Comparison of ENCODE assay signal across 14 mouse cellular contexts in genomic region chr11:98935123-98935522, GRCm38 (mm10). TPM values are rescaled to one million over a fixed set of nuclear protein-coding genes. Genes with fewer than 3 reads are reported as not detected.
DNase-seq lines count a peak whose midpoint lies in the region; ATAC-seq and TF ChIP-seq lines count a peak whose summit lies in the region.
"Had no signal": no experiment of that assay in that cellular context is flagged by ENCODE, and none has a peak within 500 bp of the region (broad histone marks: within the 10 kb centered on the region; RNA-seq: fewer than 3 reads in every experiment).

No protein-coding gene starts in this region.

- H3K27me3 ChIP-seq in heart, postnatal 0 days (ENCODE audit: control insufficient read depth, insufficient read depth, low read length), result no peaks in the 10 kb centered on the region
- no peaks in the 10 kb centered on the region for H3K27me3 ChIP-seq in embryonic facial prominence, embryonic 15.5 days
- no peaks in the 10 kb centered on the region for H3K27me3 ChIP-seq in limb, embryonic 13.5 days

- 92% methylated on average over 3 of the region's 3 CpGs for WGBS in heart, postnatal 0 days
- WGBS in embryonic facial prominence, embryonic 15.5 days, result 83% methylated on average over 3 of the region's 3 CpGs
- 90% methylated on average over 3 of the region's 3 CpGs for WGBS in limb, embryonic 13.5 days

- peak overlapping the region; percentile 93; the same call in 1 of the 2 replicates for H3K27ac ChIP-seq in heart, postnatal 0 days (ENCODE audit: low read depth)
- peak overlapping the region; percentile 96 for H3K27ac ChIP-seq in embryonic facial prominence, embryonic 15.5 days (replicated peaks)
- peak overlapping the region; percentile 96 for H3K27ac ChIP-seq in limb, embryonic 13.5 days
- H3K27ac ChIP-seq: forebrain, embryonic 12.5 days; hindbrain, embryonic 13.5 days had no signal

- DNase-seq in heart, postnatal 0 days (ENCODE audit: low spot score), result no peak
- no peak for DNase-seq in heart, adult 8-10 months (ENCODE audit: low spot score)
- peak; percentile 91 for DNase-seq in kidney, adult 8-10 months
- no peak for DNase-seq in layer of hippocampus, postnatal 10 days (ENCODE audit: low spot score in 2 of 2)
- DNase-seq: gastrocnemius, postnatal 25 days; layer of hippocampus, adult 9-11 months had no signal

- H3K9me3 ChIP-seq in heart, postnatal 0 days (replicated peaks; ENCODE audit: control insufficient read depth, low read length), result no peaks in the 10 kb centered on the region
- no peaks in the 10 kb centered on the region for H3K9me3 ChIP-seq in embryonic facial prominence, embryonic 15.5 days (replicated peaks)
- H3K9me3 ChIP-seq in limb, embryonic 13.5 days, result no peaks in the 10 kb centered on the region
- H3K9me3 ChIP-seq: forebrain, embryonic 12.5 days; hindbrain, embryonic 13.5 days had no signal

- peaks cover 76% of the 10 kb centered on the region for H3K4me1 ChIP-seq in heart, postnatal 0 days (ENCODE audit: control insufficient read depth, insufficient read depth)
- H3K4me1 ChIP-seq in embryonic facial prominence, embryonic 15.5 days, result peaks cover 86% of the 10 kb centered on the region
- H3K4me1 ChIP-seq in limb, embryonic 13.5 days, result peaks cover 87% of the 10 kb centered on the region

- H3K4me2 ChIP-seq in heart, postnatal 0 days (ENCODE audit: low read depth, low read length), result no peak overlapping the region
- H3K4me2 ChIP-seq in embryonic facial prominence, embryonic 15.5 days (replicated peaks), result no peak overlapping the region
- peak overlapping the region; percentile 95 for H3K4me2 ChIP-seq in limb, embryonic 13.5 days (replicated peaks)

- no peak for TF ChIP-seq EP300 in heart, postnatal 0 days (IDR thresholded peaks at IDR 0.05; ENCODE audit: low read depth)

- no peak overlapping the region for H3K9ac ChIP-seq in heart, postnatal 0 days (replicated peaks; ENCODE audit: low read depth, low read length)
- no peak overlapping the region for H3K9ac ChIP-seq in embryonic facial prominence, embryonic 15.5 days
- H3K9ac ChIP-seq in limb, embryonic 13.5 days, result no peak overlapping the region
- H3K9ac ChIP-seq: forebrain, embryonic 12.5 days had no signal

- no peak overlapping the region for H3K4me3 ChIP-seq in heart, postnatal 0 days (ENCODE audit: low read depth, low read length)
- no peak overlapping the region for H3K4me3 ChIP-seq in embryonic facial prominence, embryonic 15.5 days (replicated peaks)
- H3K4me3 ChIP-seq in limb, embryonic 13.5 days, result no peak overlapping the region
- H3K4me3 ChIP-seq: forebrain, embryonic 12.5 days; hindbrain, embryonic 13.5 days had no signal

- ATAC-seq in heart, postnatal 0 days (ENCODE audit: insufficient read depth, low read depth), result no peak
- no peak for ATAC-seq in embryonic facial prominence, embryonic 15.5 days (ENCODE audit: insufficient number of reproducible peaks, low FRiP score, low TSS enrichment, low read depth)
- no peak for ATAC-seq in limb, embryonic 13.5 days (ENCODE audit: low FRiP score, low read depth)
- ATAC-seq in megakaryocyte, adult 5-6 weeks (ENCODE audit: poor library complexity, severe bottlenecking), result no peak

- no peak for TF ChIP-seq CTCF in heart, postnatal 0 days (IDR thresholded peaks at IDR 0.05; ENCODE audit: low read depth)

- H3K36me3 ChIP-seq in heart, postnatal 0 days (replicated peaks; ENCODE audit: control insufficient read depth, insufficient read depth, low read length), result no peaks in the 10 kb centered on the region
- H3K36me3 ChIP-seq in embryonic facial prominence, embryonic 15.5 days, result no peaks in the 10 kb centered on the region; the same call in 1 of the 2 replicates
- H3K36me3 ChIP-seq in limb, embryonic 13.5 days, result peaks cover 9% of the 10 kb centered on the region
- H3K36me3 ChIP-seq: forebrain, embryonic 12.5 days; hindbrain, embryonic 13.5 days had no signal

RNA-seq across cellular contexts. Expression of gene Rara, which starts 7.5 kb away (rescaled TPM):
- total RNA-seq in heart, postnatal 0 days (2014; rRNA removed; ENCODE audit: low replicate concordance), result 24.0 and 36.2 TPM in 2 replicates
- polyA plus RNA-seq in heart, postnatal 0 days (2015; fragmentation: Nextera tagmentation; extraction: Ambion mirVana), result 14.7 and 15.8 TPM in 2 replicates
- 10 to 100 TPM; 10.8 to 13.5 (median 11.9) TPM for total RNA-seq in heart, adult 8-10 months (2022)
- 50.0 and 53.5 TPM in 2 replicates for polyA plus RNA-seq in embryonic facial prominence, embryonic 15.5 days (2015; fragmentation: Nextera tagmentation; extraction: Ambion mirVana)
- polyA plus RNA-seq in limb, embryonic 13.5 days (2015; fragmentation: Nextera tagmentation; extraction: Ambion mirVana), result 46.5 and 49.8 TPM in 2 replicates
- 124 and 125 TPM in 2 replicates for total RNA-seq in megakaryocyte, adult 5-6 weeks (2015)
- total RNA-seq in megakaryocyte, adult 5-6 weeks (2017), result 38.8 and 43.3 TPM in 2 replicates
- 10 to 100 TPM; 21.7 to 24.0 TPM for total RNA-seq in layer of hippocampus, postnatal 10 days (2021)

RNA-seq across cellular contexts. Expression of gene Cdc6, which starts 27.5 kb away (rescaled TPM):
- total RNA-seq in heart, postnatal 0 days (2014; rRNA removed; ENCODE audit: low replicate concordance), result 1.4 and 2.2 TPM in 2 replicates
- polyA plus RNA-seq in heart, postnatal 0 days (2015; fragmentation: Nextera tagmentation; extraction: Ambion mirVana), result 4.2 and 4.5 TPM in 2 replicates
- under 1 TPM; 0.16 to 0.49 (median 0.25) TPM for total RNA-seq in heart, adult 8-10 months (2022)
- polyA plus RNA-seq in embryonic facial prominence, embryonic 15.5 days (2015; fragmentation: Nextera tagmentation; extraction: Ambion mirVana), result 22.6 and 22.7 TPM in 2 replicates
- 31.4 and 32.3 TPM in 2 replicates for polyA plus RNA-seq in limb, embryonic 13.5 days (2015; fragmentation: Nextera tagmentation; extraction: Ambion mirVana)
- total RNA-seq in megakaryocyte, adult 5-6 weeks (2015), result 26.4 and 31.3 TPM in 2 replicates
- total RNA-seq in megakaryocyte, adult 5-6 weeks (2017), result 26.5 and 27.5 TPM in 2 replicates
- total RNA-seq in layer of hippocampus, postnatal 10 days (2021), result 1 to 10 TPM; 1.1 to 2.2 TPM

RNA-seq across cellular contexts. Expression of gene Gjd3, which starts 47.7 kb away (rescaled TPM):
- 4.2 and 14.7 TPM in 2 replicates for total RNA-seq in heart, postnatal 0 days (2014; rRNA removed; ENCODE audit: low replicate concordance)
- polyA plus RNA-seq in heart, postnatal 0 days (2015; fragmentation: Nextera tagmentation; extraction: Ambion mirVana), result 5.8 and 6.3 TPM in 2 replicates
- total RNA-seq in heart, adult 8-10 months (2022), result under 1 TPM in 1 of 4 experiments, not detected in 3; 0.44 TPM
- polyA plus RNA-seq in embryonic facial prominence, embryonic 15.5 days (2015; fragmentation: Nextera tagmentation; extraction: Ambion mirVana), result 0.96 and 1.1 TPM in 2 replicates
- polyA plus RNA-seq in limb, embryonic 13.5 days (2015; fragmentation: Nextera tagmentation; extraction: Ambion mirVana), result 0.41 and 0.78 TPM in 2 replicates
- total RNA-seq in megakaryocyte, adult 5-6 weeks (2015), result not detected in 2 replicates
- total RNA-seq in megakaryocyte, adult 5-6 weeks (2017), result not detected in 2 replicates
- 1 to 10 TPM; 2.4 to 3.6 TPM for total RNA-seq in layer of hippocampus, postnatal 10 days (2021)
- total RNA-seq: common myeloid progenitor, adult 5-6 weeks; gastrocnemius, postnatal 25 days; megakaryocyte progenitor cell, adult 5-6 weeks had no signal
- polyA plus RNA-seq: stomach, embryonic 14.5 days had no signal

Comparison
In these comparisons a context has a peak if more than half of its experiments do, and no peak if none do; other contexts are left out.
1. DNase-seq: peak in kidney, adult 8-10 months (2 of 2); none in heart, postnatal 0 days (single experiment), heart, adult 8-10 months (single experiment) and layer of hippocampus, postnatal 10 days (0 of 2).
2. Peak in every context shown above with its lines, with median percentiles within 50 percentile points of each other: H3K27ac ChIP-seq.